Mouse (Mus musculus) hindbrain, embryonic 12.5 days (tissue): Measurements from ENCODE around the gene Prodh2. TPM values are rescaled to one million over a fixed set of nuclear protein-coding genes. Genes with fewer than 3 reads are reported as not detected.
A peak's percentile ranks its signal among the peaks of the same experiment; 100 is the strongest.

Experiments used
- ATAC-seq: fragments of 200-750 bp; cut with Nextera tagmentation; 2 replicates; pipeline ENCODE4 v1.8.0; 2017; ENCODE audit warnings: moderate TSS enrichment; ENCODE audit not compliant: low FRiP score
- H3K27ac ChIP-seq: fragments of 300-500 bp; sonication (generic); 2 replicates; pipeline ENCODE4 v1.5.1; 2016; ENCODE audit warnings: mild to moderate bottlenecking
- H3K27me3 ChIP-seq: fragments of 300-500 bp; sonication (generic); 2 replicates; pipeline ENCODE4 v1.6.1; 2016; ENCODE audit warnings: mild to moderate bottlenecking
- H3K36me3 ChIP-seq: fragments of 300-500 bp; sonication (generic); 2 replicates; pipeline ENCODE4 v1.6.1; 2016; ENCODE audit warnings: mild to moderate bottlenecking
- H3K4me1 ChIP-seq: fragments of 300-500 bp; sonication (generic); 2 replicates; pipeline ENCODE4 v1.6.1; 2016
- H3K4me2 ChIP-seq: fragments of 300-500 bp; sonication (generic); replicated peaks from 2 replicates; pipeline ENCODE4 v1.6.1; 2016; ENCODE audit warnings: mild to moderate bottlenecking
- H3K4me3 ChIP-seq: fragments of 300-500 bp; sonication (generic); 2 replicates; pipeline ENCODE4 v1.5.1; 2016; ENCODE audit warnings: mild to moderate bottlenecking
- H3K9ac ChIP-seq: fragments of 300-500 bp; sonication (generic); 2 replicates; pipeline ENCODE4 v1.6.1; 2016; ENCODE audit warnings: mild to moderate bottlenecking, moderate library complexity
- H3K9me3 ChIP-seq: fragments of 300-500 bp; sonication (generic); replicated peaks from 2 replicates; pipeline ENCODE4 v1.6.1; 2016; ENCODE audit warnings: mild to moderate bottlenecking
- WGBS: fragments of 180-500 bp; shearing (Covaris S2); methylation state at CpG from one replicate; pipeline ENCODE4 v1.1.7; 2016; 5-methylcytosine and 5-hydroxymethylcytosine counted together
- polyA plus RNA-seq: library from polyadenylated mRNA; unstranded; fragments of >200 nt; fragmentation: Nextera tagmentation; extraction: Ambion mirVana; gene quantifications from 2 replicates; pipeline ENCODE4 v1.2.1, GENCODE M21; 2016

Gene Prodh2
- polyA plus RNA-seq = not detected in 2 replicates

DNA sequence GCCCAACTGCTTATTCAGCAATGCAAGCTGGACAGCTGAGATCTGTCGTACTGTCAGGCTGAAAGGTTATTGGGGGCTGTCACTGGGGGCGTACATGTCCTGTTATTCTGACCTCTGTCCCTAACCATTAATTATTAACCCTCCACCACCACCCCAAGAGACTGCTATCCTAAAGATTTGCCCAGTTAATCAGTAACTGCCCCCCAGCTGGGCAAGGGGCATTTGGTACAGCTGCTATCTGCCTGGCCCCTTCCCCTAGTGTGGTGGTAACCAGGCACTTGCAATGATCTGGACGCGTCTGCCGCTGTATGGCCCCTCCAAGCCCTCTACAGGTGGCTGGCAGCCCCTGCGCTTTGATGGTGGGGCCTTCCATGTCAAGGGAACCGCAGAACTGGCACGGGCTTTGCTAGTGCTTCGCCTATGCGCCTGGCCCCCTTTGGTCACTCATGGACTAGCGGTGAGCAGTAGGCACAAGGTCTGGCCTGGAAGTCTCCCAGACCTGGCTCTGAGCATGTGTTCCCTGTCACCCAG is at the start of gene Prodh2:
Gene Prodh2 (plus strand): TSS at position 222 of the 531 bp plus-strand sequence.
- WGBS = 56% methylated on average over 11 of the region's 11 CpGs
- H3K36me3 ChIP-seq = no peaks in the 10 kb centered on the region
- H3K27ac ChIP-seq = no peak within 1 kb of the TSS
- ATAC-seq = no peak
- H3K9ac ChIP-seq = no peak within 1 kb of the TSS
- no peak within 1 kb of the TSS for H3K4me2 ChIP-seq
- no peak within 1 kb of the TSS for H3K4me3 ChIP-seq
- no peaks in the 10 kb centered on the region for H3K4me1 ChIP-seq
- no peaks in the 10 kb centered on the region for H3K9me3 ChIP-seq
- H3K27me3 ChIP-seq = peaks cover 14% of the 10 kb centered on the region

DNA sequence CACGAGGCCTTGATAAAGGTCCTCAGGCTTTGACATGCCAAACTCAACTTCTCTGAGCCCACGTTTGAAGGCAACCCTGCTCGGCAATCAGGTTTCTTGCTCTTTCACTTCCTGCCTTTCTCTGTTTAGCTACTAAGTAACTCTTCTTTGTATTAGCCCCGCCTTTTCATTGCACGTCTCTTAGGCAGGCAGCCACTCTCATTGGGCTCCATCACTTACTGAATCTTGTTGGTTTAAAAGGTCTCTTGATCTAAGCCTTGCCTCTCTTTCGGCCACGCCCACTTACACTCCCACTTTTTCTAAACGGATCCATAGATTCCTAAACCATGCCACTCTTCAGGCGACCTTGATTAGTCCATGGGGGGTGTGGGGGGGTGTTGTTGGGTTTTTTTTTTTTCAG is 49.7 kb upstream of the Prodh2 start:
- peak overlapping the region; percentile 78 for H3K4me3 ChIP-seq
- WGBS = 16% methylated on average over 9 of the region's 9 CpGs
- ATAC-seq = no peak
- H3K4me2 ChIP-seq = peak overlapping the region; percentile 84
- no peak overlapping the region; the same call in 1 of the 2 replicates for H3K27ac ChIP-seq
- peak overlapping the region; percentile 90; the same call in 1 of the 2 replicates for H3K9ac ChIP-seq
- 0 out of 2 replicates have a peak, but pooled peaks cover 5% of the 10 kb centered on the region for H3K9me3 ChIP-seq
- H3K36me3 ChIP-seq = peaks cover 41% of the 10 kb centered on the region
- H3K4me1 ChIP-seq = peaks cover 34% of the 10 kb centered on the region
- peaks cover 3% of the 10 kb centered on the region; the same call in 1 of the 2 replicates for H3K27me3 ChIP-seq

DNA sequence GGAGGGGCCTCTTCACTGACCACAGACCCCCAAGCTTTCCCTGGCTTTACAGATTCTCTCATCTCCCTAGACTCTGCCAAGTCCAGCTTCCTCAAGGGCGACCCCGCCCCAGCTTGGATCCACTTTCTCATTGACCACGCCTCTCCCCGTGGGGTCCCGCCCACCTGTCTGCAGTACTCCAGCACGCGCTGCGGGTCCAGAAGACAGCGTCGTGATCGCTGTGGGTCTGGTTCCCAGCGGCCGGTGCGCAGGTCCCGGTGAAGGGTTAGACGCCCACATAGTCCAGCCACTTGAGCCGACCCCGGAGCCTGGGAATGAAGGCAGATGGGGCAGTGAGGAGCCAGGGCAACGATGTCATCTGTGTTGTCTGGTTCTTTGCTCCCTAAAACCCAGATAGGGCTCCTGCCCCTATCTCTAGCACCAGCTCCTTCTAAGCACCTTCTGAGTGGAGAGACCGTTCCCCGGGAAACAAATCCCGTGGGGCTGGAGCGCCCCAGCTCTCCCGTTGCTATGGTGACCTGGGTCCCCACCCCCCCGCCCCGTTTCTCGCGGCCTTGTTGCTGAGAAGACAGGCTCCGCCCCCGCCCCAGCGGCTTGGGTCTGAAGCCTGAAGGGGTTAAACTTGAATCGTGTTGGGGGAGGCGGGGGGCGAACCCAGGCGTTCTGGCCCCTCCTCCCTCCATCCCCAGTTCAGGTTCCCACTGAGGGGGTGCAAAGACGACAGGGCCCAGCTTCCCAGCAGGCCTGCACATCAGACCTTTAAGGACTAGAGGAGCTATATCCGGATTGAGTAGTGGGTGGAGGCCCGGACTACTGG is 49.1 kb upstream of the Prodh2 start:
- peak overlapping the region; percentile 97 for H3K27ac ChIP-seq
- H3K27me3 ChIP-seq = peaks cover 3% of the 10 kb centered on the region; the same call in 1 of the 2 replicates
- under 1% methylated on average over 38 of the region's 38 CpGs for WGBS
- H3K9ac ChIP-seq = peak overlapping the region; percentile 90
- H3K4me1 ChIP-seq = peaks cover 34% of the 10 kb centered on the region
- H3K36me3 ChIP-seq = peaks cover 34% of the 10 kb centered on the region
- H3K4me3 ChIP-seq = peak overlapping the region; percentile 78
- peak; percentile 59 for ATAC-seq
- H3K9me3 ChIP-seq = 0 out of 2 replicates have a peak, but pooled peaks cover 5% of the 10 kb centered on the region
- peak overlapping the region; percentile 84 for H3K4me2 ChIP-seq

DNA sequence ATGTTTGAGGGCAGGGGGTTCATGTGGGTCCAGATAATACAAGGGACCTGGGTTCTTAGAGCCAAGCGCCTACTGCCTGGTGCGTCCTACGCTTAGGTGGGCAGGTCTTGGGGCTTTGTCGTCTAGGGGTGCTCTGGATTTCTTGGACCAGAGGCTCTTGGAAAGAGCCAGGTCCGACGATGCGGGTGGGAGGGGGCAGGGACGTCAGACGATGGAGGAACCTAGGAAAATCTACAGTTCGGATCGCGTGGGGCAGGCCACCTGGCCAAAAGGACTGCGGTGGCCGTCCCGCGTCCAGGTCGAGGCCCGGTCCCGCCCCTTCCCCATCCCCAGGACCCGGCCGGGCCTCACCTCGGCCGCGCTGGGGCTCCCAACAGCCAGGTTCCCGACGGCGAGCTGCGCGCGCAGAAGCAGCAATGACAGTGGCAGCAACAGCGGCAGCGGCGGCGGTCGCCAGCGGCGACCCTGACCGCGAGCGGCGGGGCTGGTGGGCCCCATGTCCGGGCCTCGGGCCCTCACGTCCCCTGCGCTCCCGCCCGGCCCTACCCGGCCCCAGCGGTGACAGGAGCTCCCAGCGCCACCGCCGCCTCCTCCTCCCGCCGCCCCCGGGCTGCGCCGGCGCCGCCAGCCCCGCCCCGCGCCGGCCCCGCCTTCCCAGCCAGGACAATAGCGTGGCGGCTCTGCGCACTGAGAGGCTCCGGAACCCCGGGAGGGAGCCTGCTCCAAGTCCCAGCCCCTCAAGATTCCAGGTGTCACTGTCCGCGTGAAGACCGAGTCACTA is 48.3 kb upstream of the Prodh2 start, which contains the start of gene Aplp1:
Gene Aplp1 (minus strand): TSS at position 565 of the 781 bp plus-strand sequence.
- under 1% methylated on average over 48 of the region's 72 CpGs for WGBS
- Histone ChIP-seq H3K9ac (peak within 1 kb of the TSS; percentile 90), H3K4me2 (peak within 1 kb of the TSS; percentile 84), H3K4me1 (peaks cover 34% of the 10 kb centered on the region), H3K27me3 (peaks cover 3% of the 10 kb centered on the region; the same call in 1 of the 2 replicates), H3K36me3 (peaks cover 27% of the 10 kb centered on the region), H3K27ac (peak within 1 kb of the TSS; percentile 97), H3K9me3 (0 out of 2 replicates have a peak, but pooled peaks cover 5% of the 10 kb centered on the region), H3K4me3 (peak within 1 kb of the TSS; percentile 78)
- peak; percentile 78 for ATAC-seq

DNA sequence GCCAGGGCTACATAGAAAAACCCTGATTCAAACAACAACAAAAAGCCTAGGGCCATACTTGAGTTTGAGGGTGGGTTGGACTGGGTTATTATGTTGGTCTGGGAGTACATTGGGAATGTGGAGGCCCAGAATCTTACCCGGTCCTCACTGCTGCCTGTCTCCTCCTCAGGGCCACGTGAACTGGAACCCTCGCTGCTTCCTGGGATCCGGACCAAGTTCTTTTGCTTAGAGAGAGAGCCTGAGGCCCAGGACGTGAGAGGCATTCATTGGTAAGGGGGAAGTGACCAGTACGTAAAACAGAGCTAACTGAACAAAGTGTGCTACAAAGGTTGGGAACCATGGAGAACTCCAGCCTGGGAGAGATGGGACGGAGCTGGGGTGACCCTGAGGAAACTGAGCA is 43.2 kb upstream of the Prodh2 start:
- H3K36me3 ChIP-seq = no peaks in the 10 kb centered on the region
- H3K27me3 ChIP-seq = peaks cover 43% of the 10 kb centered on the region
- 75% methylated on average over 7 of the region's 7 CpGs for WGBS

DNA sequence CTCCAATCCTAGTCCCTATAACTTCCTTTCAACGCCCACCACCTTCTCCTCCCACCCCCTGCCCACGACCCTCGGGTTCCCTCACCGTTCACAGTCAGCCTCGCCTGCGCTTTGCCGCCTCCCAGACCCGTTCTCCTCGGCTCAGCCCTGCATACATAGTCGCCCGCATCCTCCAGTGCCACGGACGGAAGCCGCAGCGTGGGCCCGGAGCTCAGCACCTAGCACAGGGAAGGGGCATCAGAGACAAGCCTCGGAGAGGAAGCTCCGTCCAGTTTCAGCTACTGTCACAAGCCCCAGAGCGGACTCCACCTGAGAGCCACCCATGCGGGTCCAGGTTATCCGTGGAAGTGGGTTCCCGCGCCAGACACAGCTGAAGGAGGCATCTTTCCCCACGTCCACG is 40.1 kb upstream of the Prodh2 start:
- ATAC-seq = no peak
- Histone ChIP-seq H3K4me1 (peaks cover 33% of the 10 kb centered on the region), H3K9me3 (0 out of 2 replicates have a peak, but pooled peaks cover 1% of the 10 kb centered on the region), H3K4me3 (peak overlapping the region; percentile 20), H3K36me3 (no peaks in the 10 kb centered on the region), H3K27ac (no peak overlapping the region), H3K4me2 (peak overlapping the region; percentile 42), H3K9ac (no peak overlapping the region), H3K27me3 (peaks cover 71% of the 10 kb centered on the region)
- WGBS = 20% methylated on average over 25 of the region's 25 CpGs

More for the DNA sequence above, 43.2 kb upstream of the Prodh2 start:
- no peak overlapping the region for H3K4me3 ChIP-seq
- H3K9ac ChIP-seq = no peak overlapping the region
- ATAC-seq = no peak
- H3K27ac ChIP-seq = no peak overlapping the region
- H3K4me1 ChIP-seq = peaks cover 19% of the 10 kb centered on the region
- H3K9me3 ChIP-seq = 0 out of 2 replicates have a peak, but pooled peaks cover 5% of the 10 kb centered on the region
- no peak overlapping the region for H3K4me2 ChIP-seq

DNA sequence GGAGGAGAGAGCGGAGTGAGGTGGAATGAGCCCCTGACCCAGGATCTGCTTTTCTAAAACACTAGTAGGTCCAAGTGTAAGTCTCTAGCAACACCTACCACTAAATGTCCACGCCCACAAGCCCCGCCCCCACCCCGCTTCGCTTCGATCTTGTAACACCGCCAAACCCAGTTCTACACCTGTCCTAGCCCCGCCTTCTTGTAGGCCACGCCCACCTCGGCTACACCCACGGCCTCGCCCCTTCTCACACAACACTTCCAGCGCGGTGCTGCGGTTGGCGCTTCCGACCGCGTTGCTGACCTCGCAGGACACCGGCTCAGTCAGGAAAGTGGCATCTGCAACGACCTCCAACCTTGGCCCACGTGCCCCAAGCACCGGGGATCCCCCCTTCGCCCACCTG is 39.7 kb upstream of the Prodh2 start:
- H3K27ac ChIP-seq = no peak overlapping the region
- H3K9me3 ChIP-seq = no peaks in the 10 kb centered on the region
- no peaks in the 10 kb centered on the region for H3K36me3 ChIP-seq
- H3K4me2 ChIP-seq = peak overlapping the region; percentile 42
- no peak for ATAC-seq
- peak overlapping the region; percentile 20 for H3K4me3 ChIP-seq
- H3K27me3 ChIP-seq = peaks cover 75% of the 10 kb centered on the region
- no peak overlapping the region for H3K9ac ChIP-seq
- H3K4me1 ChIP-seq = peaks cover 37% of the 10 kb centered on the region
- WGBS = 2% methylated on average over 25 of the region's 25 CpGs

DNA sequence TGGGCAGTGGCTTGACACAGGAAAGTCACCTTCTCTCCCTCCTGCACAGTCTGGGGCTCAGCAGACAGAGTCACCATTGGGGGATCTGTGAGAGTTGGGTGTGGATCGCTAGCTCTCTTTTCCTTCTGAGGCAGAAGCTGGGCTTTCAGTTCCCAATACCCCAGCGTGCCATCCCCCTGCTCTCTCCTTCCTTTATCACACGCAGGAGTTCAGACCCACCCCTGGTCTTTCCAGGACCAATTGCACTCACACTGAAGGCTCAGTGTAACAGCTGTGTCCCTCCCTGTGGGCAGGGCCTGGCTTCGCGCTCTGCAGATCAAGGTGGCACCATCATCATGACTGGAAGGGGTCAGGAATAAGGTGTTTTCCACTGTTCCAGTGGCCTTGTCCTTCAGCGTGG is 39.2 kb upstream of the Prodh2 start:
- H3K9ac ChIP-seq = no peak overlapping the region
- H3K4me2 ChIP-seq = peak overlapping the region; percentile 42
- peak overlapping the region; percentile 20 for H3K4me3 ChIP-seq
- WGBS = 5% methylated on average over 6 of the region's 6 CpGs
- H3K27ac ChIP-seq = no peak overlapping the region
- ATAC-seq = no peak
- peaks cover 80% of the 10 kb centered on the region for H3K27me3 ChIP-seq
- H3K4me1 ChIP-seq = peaks cover 41% of the 10 kb centered on the region
- H3K36me3 ChIP-seq = no peaks in the 10 kb centered on the region
- H3K9me3 ChIP-seq = no peaks in the 10 kb centered on the region

DNA sequence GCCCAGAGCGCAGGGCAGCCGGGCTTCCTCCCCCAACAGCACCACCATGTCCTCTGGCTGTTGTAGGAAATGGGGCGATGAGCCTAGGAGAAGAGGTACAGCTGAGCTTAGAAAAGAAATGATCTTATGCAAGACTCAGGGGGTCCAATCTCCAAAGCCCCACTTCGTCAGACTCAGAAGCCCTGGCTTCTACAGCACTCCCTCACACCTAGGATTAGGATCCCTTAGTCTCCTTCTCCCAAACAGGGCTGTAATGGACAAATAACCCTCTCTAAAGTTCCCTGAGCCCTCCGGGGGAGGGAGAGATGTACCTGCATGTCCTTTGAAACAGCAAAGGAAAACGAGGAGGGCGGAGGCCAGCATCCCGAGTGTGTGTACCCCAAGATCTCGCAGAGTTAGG is 36.9 kb upstream of the Prodh2 start:
- Histone ChIP-seq H3K9me3 (no peaks in the 10 kb centered on the region), H3K9ac (peak overlapping the region; percentile 32), H3K27ac (peak overlapping the region; percentile 13; the same call in 1 of the 2 replicates), H3K36me3 (no peaks in the 10 kb centered on the region), H3K27me3 (peaks cover 93% of the 10 kb centered on the region), H3K4me2 (peak overlapping the region; percentile 53), H3K4me1 (peaks cover 46% of the 10 kb centered on the region), H3K4me3 (peak overlapping the region; percentile 30)
- WGBS = under 1% methylated on average over 9 of the region's 9 CpGs
- no peak for ATAC-seq

DNA sequence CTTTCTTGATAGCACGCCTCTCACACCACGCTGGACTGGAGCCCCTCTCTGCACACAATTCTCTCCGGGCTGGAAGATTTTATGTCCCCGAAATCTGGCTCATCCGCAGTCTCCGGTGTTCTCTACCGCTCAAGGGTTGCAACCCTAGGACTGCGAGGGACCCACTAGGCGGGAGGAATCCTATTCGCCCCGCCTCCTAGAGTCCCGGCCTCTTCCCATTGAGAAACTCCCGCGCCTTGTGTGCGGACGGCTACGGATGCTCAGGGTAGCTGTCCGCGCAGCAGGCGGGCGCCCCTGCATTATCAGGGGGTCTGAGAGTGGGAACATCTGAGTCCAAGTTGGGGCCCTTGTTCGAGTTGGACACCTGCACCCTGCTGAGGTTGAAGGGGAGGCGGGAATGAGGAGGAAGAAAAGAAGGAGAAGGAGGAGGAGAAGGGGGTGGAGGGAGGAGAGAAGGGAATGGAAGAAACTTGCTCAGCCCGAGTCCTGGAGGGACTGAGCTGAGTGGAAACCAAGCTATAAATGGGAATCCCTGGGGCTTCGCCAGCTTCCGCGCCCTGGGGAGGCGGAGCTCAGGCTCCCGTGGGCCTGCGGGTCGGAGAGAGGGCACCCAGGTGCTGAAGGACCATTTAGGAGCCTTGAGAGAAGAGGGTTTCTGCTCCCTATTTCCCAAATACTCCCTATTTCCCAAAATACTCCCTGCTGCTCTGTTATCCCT is 36.4 kb upstream of the Prodh2 start:
- WGBS = under 1% methylated on average over 31 of the region's 31 CpGs
- Histone ChIP-seq H3K27me3 (peaks cover 95% of the 10 kb centered on the region), H3K4me3 (peak overlapping the region; percentile 30), H3K9me3 (no peaks in the 10 kb centered on the region), H3K4me1 (peaks cover 46% of the 10 kb centered on the region), H3K4me2 (peak overlapping the region; percentile 53), H3K27ac (peak overlapping the region; percentile 69; the same call in 1 of the 2 replicates), H3K9ac (peak overlapping the region; percentile 32; the same call in 1 of the 2 replicates), H3K36me3 (no peaks in the 10 kb centered on the region)
- peak; percentile 43 for ATAC-seq

DNA sequence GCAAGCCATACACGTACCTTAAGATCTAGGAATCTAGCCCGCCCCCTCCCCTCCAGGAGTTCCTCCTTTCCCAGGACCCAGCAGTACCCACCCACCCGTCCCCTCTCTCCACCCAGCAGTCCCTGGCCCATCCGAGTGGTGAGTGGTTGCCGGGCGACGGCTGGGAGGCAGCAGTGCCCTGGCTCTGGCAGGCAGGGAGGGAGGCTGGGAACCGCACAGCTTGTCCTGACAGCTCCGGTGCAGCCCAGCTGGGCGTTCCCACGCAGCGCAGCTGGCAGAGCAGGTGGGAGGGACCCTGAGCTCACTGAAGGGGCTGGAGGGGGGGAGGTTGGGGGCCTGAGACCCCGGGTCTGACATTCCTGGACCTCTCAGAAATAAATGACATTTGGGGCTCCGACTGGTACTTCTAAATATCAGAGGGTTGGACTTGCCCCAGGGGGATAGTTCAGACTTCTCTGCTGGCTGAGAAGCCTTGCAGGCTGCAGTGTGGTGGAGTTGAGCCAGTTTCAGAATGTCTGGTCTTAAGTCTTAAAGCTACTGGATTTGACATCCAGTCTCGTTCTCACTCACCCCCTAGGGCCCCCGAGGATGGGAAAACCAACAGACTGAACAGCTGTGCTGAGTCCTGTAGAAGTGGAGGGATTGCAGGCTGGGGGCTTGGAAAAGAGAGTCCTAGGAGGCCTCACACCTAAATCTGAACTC is 35.6 kb upstream of the Prodh2 start, which contains the start of the genes Kirrel2 and Nphs1:
Gene Kirrel2 (minus strand): TSS at position 62 of the 702 bp plus-strand sequence.
Gene Nphs1 (plus strand): TSS at position 687 of the 702 bp plus-strand sequence.
- WGBS = 1% methylated on average over 16 of the region's 16 CpGs
- Histone ChIP-seq H3K27ac (peak within 1 kb of the TSS; percentile 69), H3K4me2 (peak within 1 kb of the TSS; percentile 53)

More for the DNA sequence above, 35.6 kb upstream of the Prodh2 start, which contains the start of the genes Kirrel2 and Nphs1:
- H3K4me3 ChIP-seq = peak within 1 kb of the TSS; percentile 30
- H3K36me3 ChIP-seq = no peaks in the 10 kb centered on the region
- H3K4me1 ChIP-seq = peaks cover 46% of the 10 kb centered on the region
- peak within 1 kb of the TSS; percentile 32; the same call in 1 of the 2 replicates for H3K9ac ChIP-seq
- no peaks in the 10 kb centered on the region for H3K9me3 ChIP-seq
- ATAC-seq = peak; percentile 91
- H3K27me3 ChIP-seq = peaks cover 97% of the 10 kb centered on the region
